Mouse (Mus musculus) thymus, adult 2 months (tissue): ENCODE data around the gene Nrp2.

Experiments
- CTCF ChIP-seq: fragments of 200-500 bp; IDR thresholded peaks from 2 replicates; pipeline ENCODE4 v1.5.1; 2012; ENCODE audit warnings: mild to moderate bottlenecking, control low read depth, low read length, moderate library complexity, borderline replicate concordance; ENCODE audit not compliant: control insufficient read depth, poor library complexity, insufficient read depth; ENCODE audit errors: extremely low read depth
- POLR2A ChIP-seq: fragments of 200-500 bp; IDR thresholded peaks from 2 replicates; pipeline ENCODE4 v1.6.1; 2012; ENCODE audit warnings: mild to moderate bottlenecking, low read length, control low read depth, moderate library complexity; ENCODE audit not compliant: control insufficient read depth, poor library complexity, insufficient read depth; ENCODE audit errors: extremely low read depth

- TF ChIP-seq CTCF (no peak), POLR2A (no peak)
Measured at GRCm38 (mm10) chr1:62704889-62705516, 1.9 kb downstream of the Nrp2 start.
